Mouse (Mus musculus) thymus, adult 2 months (tissue): ENCODE results near the gene Tmem125.
"Not testable (repeated sequence)": the region's sequence is repeated elsewhere in the genome, so short reads cannot be mapped to it uniquely, and the experiment has no call there.

Source experiments
- CTCF ChIP-seq: fragments of 200-500 bp; IDR thresholded peaks from 2 replicates; pipeline ENCODE4 v1.5.1; 2012; ENCODE audit warnings: mild to moderate bottlenecking, control low read depth, low read length, moderate library complexity, borderline replicate concordance; ENCODE audit not compliant: control insufficient read depth, poor library complexity, insufficient read depth; ENCODE audit errors: extremely low read depth
- POLR2A ChIP-seq: fragments of 200-500 bp; IDR thresholded peaks from 2 replicates; pipeline ENCODE4 v1.6.1; 2012; ENCODE audit warnings: mild to moderate bottlenecking, low read length, control low read depth, moderate library complexity; ENCODE audit not compliant: control insufficient read depth, poor library complexity, insufficient read depth; ENCODE audit errors: extremely low read depth

DNA sequence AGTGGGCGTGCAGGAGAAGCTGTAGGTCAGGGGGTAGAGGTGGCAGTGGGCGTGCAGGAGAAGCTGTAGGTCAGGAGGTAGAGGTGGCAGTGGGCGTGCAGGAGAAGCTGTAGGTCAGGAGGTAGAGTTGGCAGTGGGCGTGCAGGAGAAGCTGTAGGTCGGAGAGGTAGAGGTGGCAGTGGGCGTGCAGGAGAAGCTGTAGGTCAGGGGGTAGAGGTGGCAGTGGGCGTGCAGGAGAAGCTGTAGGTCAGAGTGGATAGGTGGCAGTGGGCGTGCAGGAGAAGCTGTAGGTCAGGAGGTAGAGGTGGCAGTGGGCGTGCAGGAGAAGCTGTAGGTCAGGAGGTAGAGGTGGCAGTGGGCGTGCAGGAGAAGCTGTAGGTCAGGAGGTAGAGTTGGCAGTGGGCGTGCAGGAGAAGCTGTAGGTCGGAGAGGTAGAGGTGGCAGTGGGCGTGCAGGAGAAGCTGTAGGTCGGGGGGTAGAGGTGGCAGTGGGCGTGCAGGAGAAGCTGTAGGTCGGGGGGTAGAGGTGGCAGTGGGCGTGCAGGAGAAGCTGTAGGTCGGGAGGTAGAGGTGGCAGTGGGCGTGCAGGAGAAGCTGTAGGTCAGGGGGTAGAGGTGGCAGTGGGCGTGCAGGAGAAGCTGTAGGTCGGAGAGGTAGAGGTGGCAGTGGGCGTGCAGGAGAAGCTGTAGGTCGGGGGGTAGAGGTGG lies 3.7 kb upstream of the Tmem125 start:
- not testable (repeated sequence) for TF ChIP-seq CTCF, POLR2A
